Mouse (Mus musculus): ENCODE results near the gene Srd5a2. TPM values are rescaled to one million over a fixed set of nuclear protein-coding genes. Genes with fewer than 3 reads are reported as not detected.

Gene Srd5a2
- total RNA-seq, 1 experiment from 2014 or later, result not detected

DNA sequence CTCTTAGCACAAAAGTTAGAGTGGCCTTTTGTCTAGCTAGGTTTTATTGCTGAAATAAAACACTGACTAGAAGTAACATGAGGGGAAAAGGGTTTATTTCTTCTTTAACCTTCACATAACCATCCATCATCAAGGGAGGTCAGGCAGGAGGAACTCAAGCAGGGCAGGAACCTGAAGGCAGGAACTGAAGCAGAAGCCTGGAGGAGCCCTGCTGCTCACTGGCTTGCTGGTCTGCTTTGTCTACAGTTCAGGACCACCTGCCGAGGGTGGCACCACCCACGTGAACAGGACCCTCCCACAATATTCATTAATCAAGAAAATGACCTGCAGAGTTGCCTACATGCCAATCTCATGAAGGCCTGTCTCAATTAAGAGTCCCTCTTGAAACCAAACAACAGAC, 45.3 kb downstream of the Srd5a2 start:
- no peak for ATAC-seq (replicated peaks in 1 of 2; ENCODE audit: insufficient read depth in 1 of 2, low FRiP score in 2 of 2, low TSS enrichment in 1 of 2, low read depth in 1 of 2, poor library complexity in 2 of 2, severe bottlenecking in 2 of 2)

DNA sequence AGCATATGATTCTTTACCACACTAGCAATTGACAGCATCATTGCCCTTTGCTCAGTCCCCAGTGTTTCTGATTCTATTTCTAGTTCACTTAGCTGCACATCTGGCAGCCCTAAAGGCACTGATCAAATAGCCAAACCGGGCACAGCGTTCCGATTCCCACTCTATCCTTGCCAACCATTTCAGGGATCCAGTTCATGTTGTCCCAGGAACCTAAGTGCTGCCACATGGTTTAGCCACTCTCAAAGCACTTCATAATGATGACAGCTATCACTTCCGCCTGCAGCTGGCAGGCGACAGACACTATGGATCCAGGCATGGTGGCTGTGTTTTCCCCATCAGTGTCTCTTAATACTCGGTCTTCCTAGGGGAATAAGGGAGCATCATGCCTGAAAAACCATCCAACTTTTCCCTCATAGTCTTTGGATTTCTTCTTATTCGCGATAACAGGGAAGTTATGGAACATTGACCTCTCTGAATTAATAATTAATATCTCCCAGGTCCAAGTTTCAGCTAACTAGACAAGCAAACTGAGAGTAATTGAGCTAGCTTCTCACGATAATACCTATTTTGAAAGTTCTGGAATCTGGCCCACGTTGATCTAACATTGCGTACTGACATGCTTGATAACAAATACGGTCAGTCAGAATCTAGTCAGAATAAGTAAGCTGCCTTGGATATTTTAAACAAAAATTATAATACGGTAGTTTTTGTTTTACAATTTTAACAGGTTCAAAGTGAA, 51.6 kb downstream of the Srd5a2 start:
- no peak for ATAC-seq (replicated peaks in 1 of 2; ENCODE audit: insufficient read depth in 1 of 2, low FRiP score in 2 of 2, low TSS enrichment in 1 of 2, low read depth in 1 of 2, poor library complexity in 2 of 2, severe bottlenecking in 2 of 2)

DNA sequence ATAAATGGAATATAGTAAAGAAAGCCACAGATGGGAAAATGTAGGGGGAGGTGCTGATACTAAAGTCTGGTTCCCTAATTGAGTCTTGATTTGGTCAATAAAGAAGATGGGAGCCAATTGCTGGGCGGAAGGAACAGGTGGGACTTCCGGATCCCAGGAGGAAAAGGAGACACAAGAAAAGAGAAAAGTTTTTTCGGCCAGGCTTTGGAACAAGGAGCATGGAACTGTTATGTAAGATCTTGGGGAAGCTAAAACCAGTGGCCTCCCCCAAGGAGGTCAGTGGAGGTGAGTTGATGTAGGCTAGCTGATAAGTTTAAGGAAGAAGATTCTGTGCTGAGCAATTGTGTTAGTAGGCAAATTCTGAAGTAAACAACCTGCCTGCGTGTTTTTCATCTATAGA, 56.5 kb downstream of the Srd5a2 start:
- no peak for ATAC-seq (replicated peaks in 1 of 2; ENCODE audit: insufficient read depth in 1 of 2, low FRiP score in 2 of 2, low TSS enrichment in 1 of 2, low read depth in 1 of 2, poor library complexity in 2 of 2, severe bottlenecking in 2 of 2)

DNA sequence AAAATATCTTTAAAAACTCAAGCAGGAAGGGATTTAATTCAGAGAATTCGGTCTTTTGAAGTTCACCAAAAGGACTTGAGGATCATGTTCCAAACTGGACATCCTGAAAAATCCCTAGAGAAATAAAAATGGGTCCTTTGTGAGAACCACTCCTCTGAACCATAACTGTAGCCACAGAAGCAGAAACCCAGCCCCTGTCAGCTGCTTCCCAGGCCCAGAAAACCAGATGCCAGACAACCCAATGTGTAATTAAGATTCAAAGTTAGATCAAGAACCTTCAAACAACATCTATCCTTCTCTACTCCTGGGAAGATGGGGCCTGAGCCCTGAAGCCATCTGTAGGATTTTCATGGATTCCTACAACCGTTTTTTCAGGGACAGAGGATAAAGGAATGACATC, 61.1 kb downstream of the Srd5a2 start:
- ATAC-seq (replicated peaks in 1 of 2; ENCODE audit: insufficient read depth in 1 of 2, low FRiP score in 2 of 2, low TSS enrichment in 1 of 2, low read depth in 1 of 2, poor library complexity in 2 of 2, severe bottlenecking in 2 of 2), result no peak

DNA sequence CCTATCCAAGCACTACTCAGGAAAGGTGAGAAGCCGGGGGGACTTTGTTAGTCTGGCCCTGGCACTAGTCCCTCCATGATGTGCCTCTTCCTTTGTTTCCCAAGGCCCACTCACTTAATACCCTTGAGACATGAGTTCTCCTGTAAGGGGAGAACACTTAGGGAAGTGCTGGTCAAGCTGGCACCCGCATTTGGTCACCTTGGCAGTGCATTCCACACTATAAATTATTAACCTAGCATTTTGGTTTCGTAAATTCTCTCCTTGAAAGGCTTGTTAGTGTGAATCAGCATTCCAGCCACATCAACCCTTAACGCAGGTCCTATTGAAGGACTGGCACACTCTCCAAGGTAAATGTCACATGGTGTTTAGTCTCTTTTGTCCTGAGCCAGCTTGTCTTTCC, 61.8 kb downstream of the Srd5a2 start:
- ATAC-seq (replicated peaks in 1 of 2; ENCODE audit: insufficient read depth in 1 of 2, low FRiP score in 2 of 2, low TSS enrichment in 1 of 2, low read depth in 1 of 2, poor library complexity in 2 of 2, severe bottlenecking in 2 of 2), result no peak

DNA sequence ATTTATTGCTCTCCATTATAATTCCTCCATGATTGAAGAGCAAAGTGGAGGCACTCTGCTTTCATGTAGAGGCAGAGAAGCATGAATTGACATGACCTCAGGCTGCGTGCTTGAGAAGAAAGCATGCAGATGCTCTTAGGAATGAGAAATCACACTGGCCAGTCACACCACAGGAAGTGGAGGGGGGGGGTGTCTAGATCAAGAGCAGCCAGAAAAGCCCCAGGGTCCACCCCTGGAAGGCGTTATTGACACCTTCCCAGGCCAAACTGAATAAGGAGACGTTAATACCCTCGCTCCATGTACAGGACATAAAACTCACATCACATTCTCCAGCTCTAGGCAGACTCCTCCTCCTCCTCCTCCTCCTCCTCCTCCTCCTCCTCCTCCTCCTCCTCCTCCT, 63.2 kb downstream of the Srd5a2 start:
- no peak for ATAC-seq (replicated peaks in 1 of 2; ENCODE audit: insufficient read depth in 1 of 2, low FRiP score in 2 of 2, low TSS enrichment in 1 of 2, low read depth in 1 of 2, poor library complexity in 2 of 2, severe bottlenecking in 2 of 2)

DNA sequence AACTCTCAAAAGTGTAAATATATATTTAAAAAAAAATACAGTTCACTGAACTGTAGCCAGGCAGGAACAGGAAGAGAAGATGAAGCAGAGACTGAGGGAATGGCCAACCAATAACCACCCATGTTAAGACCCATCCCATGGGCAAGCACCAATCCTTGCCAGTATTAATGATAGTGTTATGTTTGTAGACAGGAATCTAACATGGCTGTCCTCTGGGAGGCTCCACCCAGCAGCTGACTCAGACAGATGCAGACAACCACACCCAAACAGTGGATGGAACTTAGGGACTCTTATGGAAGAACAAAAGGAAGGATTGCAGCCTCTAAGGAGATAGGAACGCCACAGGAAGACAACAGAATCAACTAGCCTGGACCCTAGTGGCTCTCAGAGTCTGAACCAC, 64.8 kb downstream of the Srd5a2 start:
- no peak for ATAC-seq (replicated peaks in 1 of 2; ENCODE audit: insufficient read depth in 1 of 2, low FRiP score in 2 of 2, low TSS enrichment in 1 of 2, low read depth in 1 of 2, poor library complexity in 2 of 2, severe bottlenecking in 2 of 2)

DNA sequence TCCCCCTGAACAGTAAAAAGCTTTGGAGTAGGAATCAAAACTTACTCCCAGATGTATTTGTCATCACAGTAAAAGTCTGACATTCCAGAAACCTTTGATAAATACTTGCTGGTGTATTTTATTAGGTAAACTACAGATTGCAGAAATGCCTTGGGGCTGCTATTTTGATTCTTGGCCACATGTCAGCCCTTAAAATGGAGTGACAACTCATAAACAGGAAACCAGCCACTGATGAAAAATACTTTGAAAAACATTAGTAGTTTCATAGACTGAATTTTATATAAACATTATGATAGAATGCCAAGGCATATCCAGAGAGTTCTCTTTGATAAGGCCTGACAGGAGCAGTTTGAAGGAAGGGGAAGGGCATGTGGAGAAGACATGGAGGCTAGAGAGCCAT, 71.7 kb downstream of the Srd5a2 start:
- ATAC-seq (replicated peaks in 1 of 2; ENCODE audit: insufficient read depth in 1 of 2, low FRiP score in 2 of 2, low TSS enrichment in 1 of 2, low read depth in 1 of 2, poor library complexity in 2 of 2, severe bottlenecking in 2 of 2), result no peak

DNA sequence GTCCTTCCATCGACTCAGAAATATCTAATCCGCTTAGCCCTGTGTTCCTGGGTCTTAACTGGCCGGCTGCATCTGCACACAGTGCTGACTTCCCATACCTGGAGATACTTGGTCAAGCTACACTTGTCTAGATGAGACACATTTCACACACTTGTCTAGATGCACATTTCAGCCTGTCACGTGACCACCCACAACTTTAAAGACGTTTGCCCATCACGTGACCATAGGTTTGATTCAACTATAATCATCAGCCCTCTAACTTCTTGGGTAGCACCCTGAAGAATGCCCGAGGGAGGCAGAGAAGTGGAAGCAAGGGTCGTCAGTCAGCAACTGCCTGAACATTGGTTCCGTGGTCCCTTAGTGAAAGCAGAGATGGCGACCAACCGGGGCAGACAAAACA, 75.1 kb downstream of the Srd5a2 start:
- ATAC-seq (replicated peaks in 1 of 2; ENCODE audit: insufficient read depth in 1 of 2, low FRiP score in 2 of 2, low TSS enrichment in 1 of 2, low read depth in 1 of 2, poor library complexity in 2 of 2, severe bottlenecking in 2 of 2), result no peak

DNA sequence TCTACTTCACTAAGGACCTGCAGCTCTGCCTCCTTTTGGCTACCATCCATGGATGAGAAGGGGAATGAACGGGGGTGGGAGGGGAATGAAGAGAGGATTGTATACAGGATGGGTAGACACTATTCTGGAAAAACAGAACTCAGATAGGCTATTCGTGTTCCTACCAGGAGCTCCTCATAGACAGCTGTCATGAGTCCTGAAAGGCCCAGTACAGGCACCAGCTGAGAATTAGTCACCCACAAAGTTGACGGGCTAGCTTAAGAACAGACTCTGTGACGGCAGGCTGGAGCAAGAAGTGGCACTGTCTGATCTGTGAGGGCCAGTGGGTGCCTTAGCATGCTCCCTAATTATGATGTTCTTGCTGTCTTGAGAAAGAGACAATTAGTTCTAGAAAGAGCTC, 76.4 kb downstream of the Srd5a2 start:
- ATAC-seq (replicated peaks in 1 of 2; ENCODE audit: insufficient read depth in 1 of 2, low FRiP score in 2 of 2, low TSS enrichment in 1 of 2, low read depth in 1 of 2, poor library complexity in 2 of 2, severe bottlenecking in 2 of 2), result no peak

DNA sequence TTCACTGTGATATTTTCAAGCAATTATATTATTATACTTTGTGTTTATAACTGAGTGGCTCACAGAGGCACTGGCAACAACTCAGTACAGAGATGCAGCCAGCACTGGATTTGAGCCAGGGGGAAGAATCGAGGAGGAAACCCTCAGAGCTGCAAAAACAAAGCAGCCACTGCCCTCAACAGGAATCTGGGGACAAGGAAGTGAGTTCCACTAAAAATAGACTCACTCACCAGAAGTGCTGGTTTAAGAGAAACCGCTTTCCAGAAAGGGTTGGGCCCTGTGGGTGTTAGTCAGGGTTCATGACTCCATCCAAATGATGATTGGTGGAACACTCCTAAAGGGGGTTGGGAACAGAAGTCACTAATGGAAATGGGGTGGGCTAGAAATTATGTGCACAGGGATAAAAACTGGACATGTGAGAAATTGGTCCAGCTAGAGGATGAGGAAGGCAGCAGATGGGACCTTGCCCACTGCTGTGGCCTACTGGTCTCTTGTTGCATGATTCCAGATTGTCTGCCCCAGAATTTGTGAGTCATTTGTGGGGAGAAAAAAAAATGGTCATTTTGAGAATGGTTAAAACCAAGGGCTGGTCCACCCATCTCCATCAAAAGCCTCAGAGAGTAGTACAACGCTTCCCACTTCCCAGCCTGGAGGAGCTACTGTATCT, 77.2 kb downstream of the Srd5a2 start:
- ATAC-seq (replicated peaks in 1 of 2; ENCODE audit: insufficient read depth in 1 of 2, low FRiP score in 2 of 2, low TSS enrichment in 1 of 2, low read depth in 1 of 2, poor library complexity in 2 of 2, severe bottlenecking in 2 of 2), result peak; percentile 85 to 91

Other genes starting within 250 kb of the Srd5a2 start
- gene Ehd3, start 243.8 kb downstream of the Srd5a2 start, total RNA-seq (2017), result 2.2 and 6.4 TPM in 2 replicates
- gene Xdh, start 97.7 kb downstream of the Srd5a2 start, total RNA-seq (2017), result 7.8 and 17.8 TPM in 2 replicates
- gene Memo1, start 247.6 kb upstream of the Srd5a2 start, total RNA-seq (2017), result 93.2 and 131 TPM in 2 replicates

Measured in hematopoietic stem cell, adult 5-6 weeks (primary cell).